Mouse (Mus musculus): ENCODE measurements at regions not wholly inside any gene's neighbourhood (a gene's known extent, or its start where the extent isn't known, plus 50 kb on each side); places are given as distances from the start of the nearest gene placed in this dataset.

DNA sequence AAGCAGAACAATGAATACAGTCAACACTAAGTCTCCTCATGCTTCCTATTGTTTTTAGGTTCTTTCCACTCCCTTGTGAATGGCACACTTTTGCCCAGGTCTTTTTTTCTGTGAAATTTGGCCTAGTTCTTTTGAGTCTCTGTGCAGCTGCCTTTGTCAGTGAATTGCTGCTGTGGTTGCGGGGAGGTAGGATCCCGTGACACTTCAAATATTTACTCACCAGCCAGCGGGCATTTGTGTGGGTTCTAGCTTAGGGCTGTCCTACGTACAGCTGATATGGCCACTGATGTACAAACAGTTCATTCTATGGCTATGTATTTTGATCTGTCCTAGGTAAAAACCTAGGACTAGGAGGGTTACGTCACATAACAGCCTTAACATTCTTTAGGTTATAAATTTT, 112.1 kb downstream of the Ube2e3 start:
- Histone ChIP-seq H3K9ac (no peak overlapping the region), H3K4me1 (ENCODE audit: insufficient read depth) (no peaks in the 10 kb centered on the region), H3K27me3 (ENCODE audit: insufficient read depth, low read length) (no peaks in the 10 kb centered on the region; the same call in 1 of the 2 replicates), H3K4me3 (ENCODE audit: low read depth, low read length) (no peak overlapping the region), H3K27ac (ENCODE audit: low read depth, low read length) (no peak overlapping the region), H3K36me3 (ENCODE audit: insufficient read depth) (no peaks in the 10 kb centered on the region), H3K4me2 (ENCODE audit: low read depth) (no peak overlapping the region), H3K9me3 (ENCODE audit: low read length) (no peaks in the 10 kb centered on the region)
- no peak for TF ChIP-seq CTCF (IDR thresholded peaks at IDR 0.05; ENCODE audit: low read depth)
- DNase-seq (no peak), ATAC-seq (no peak)
- WGBS: 78% methylated on average over 5 of the region's 5 CpGs

DNA sequence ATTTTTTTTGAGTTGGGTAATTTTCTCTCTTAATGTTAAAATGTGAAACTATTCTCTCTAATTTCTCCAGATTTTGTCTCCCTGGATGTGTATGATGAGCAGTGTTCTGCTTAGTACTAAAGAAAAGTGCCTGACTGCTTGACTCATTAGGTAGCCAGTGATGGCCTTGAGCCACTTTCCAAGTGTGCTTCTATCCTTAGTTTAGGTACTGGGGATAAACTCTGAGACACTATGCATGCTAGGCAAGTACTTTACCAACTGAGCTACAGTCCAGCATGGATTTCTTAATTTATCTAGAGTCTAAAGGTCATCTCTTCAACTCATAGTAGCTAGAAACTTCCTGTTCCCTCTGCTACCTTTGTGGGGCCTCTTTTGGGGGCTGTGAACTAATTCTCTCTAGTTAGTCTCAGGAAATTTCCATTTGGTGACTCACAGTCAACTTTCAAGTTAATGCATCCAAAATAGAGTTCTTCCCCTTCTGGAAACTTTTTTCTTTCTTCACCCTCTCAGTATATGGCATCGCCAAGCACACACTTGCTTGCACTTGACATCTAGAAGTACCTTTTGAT, 112.8 kb downstream of the Ube2e3 start:
- ATAC-seq: no peak
- DNase-seq: no peak
- Histone ChIP-seq H3K9ac (no peak overlapping the region), H3K4me2 (ENCODE audit: low read depth) (no peak overlapping the region), H3K9me3 (ENCODE audit: low read length) (no peaks in the 10 kb centered on the region), H3K4me3 (ENCODE audit: low read depth, low read length) (no peak overlapping the region), H3K27ac (ENCODE audit: low read depth, low read length) (no peak overlapping the region), H3K4me1 (ENCODE audit: insufficient read depth) (no peaks in the 10 kb centered on the region), H3K27me3 (ENCODE audit: insufficient read depth, low read length) (no peaks in the 10 kb centered on the region; the same call in 1 of the 2 replicates), H3K36me3 (ENCODE audit: insufficient read depth) (no peaks in the 10 kb centered on the region)
- WGBS: 89% methylated on average over 1 of the region's 1 CpGs
- no peak for TF ChIP-seq CTCF (IDR thresholded peaks at IDR 0.05; ENCODE audit: low read depth)

- no peaks in the 10 kb centered on the region for H3K9me3 ChIP-seq (ENCODE audit: low read length)
These were observed 115.4 kb downstream of the Ube2e3 start for GRCm38 (mm10) chr2:78983347-78983746.

GRCm38 (mm10) chr2:78983944-78984498, 116.1 kb downstream of the Ube2e3 start:
- no peaks in the 10 kb centered on the region for H3K9me3 ChIP-seq (ENCODE audit: low read length)
- no peak overlapping the region for H3K9ac ChIP-seq
- DNase-seq: no peak
- H3K27me3 ChIP-seq (ENCODE audit: insufficient read depth, low read length): no peaks in the 10 kb centered on the region; the same call in 1 of the 2 replicates
- WGBS: 61% methylated on average over 5 of the region's 5 CpGs
- ATAC-seq: no peak
- H3K27ac ChIP-seq (ENCODE audit: low read depth, low read length): no peak overlapping the region
- H3K4me1 ChIP-seq (ENCODE audit: insufficient read depth): 0 out of 2 replicates have a peak, but pooled peaks cover 2% of the 10 kb centered on the region
- H3K4me3 ChIP-seq (ENCODE audit: low read depth, low read length): no peak overlapping the region
- no peak overlapping the region for H3K4me2 ChIP-seq (ENCODE audit: low read depth)
- H3K36me3 ChIP-seq (ENCODE audit: insufficient read depth): no peaks in the 10 kb centered on the region
- TF ChIP-seq CTCF (IDR thresholded peaks at IDR 0.05; ENCODE audit: low read depth): no peak

More at GRCm38 (mm10) chr2:78983347-78983746, 115.4 kb downstream of the Ube2e3 start:
- Histone ChIP-seq H3K4me2 (ENCODE audit: low read depth) (no peak overlapping the region), H3K4me1 (ENCODE audit: insufficient read depth) (0 out of 2 replicates have a peak, but pooled peaks cover 2% of the 10 kb centered on the region), H3K27me3 (ENCODE audit: insufficient read depth, low read length) (no peaks in the 10 kb centered on the region; the same call in 1 of the 2 replicates), H3K4me3 (ENCODE audit: low read depth, low read length) (no peak overlapping the region), H3K27ac (ENCODE audit: low read depth, low read length) (no peak overlapping the region), H3K36me3 (ENCODE audit: insufficient read depth) (no peaks in the 10 kb centered on the region), H3K9ac (no peak overlapping the region)
- TF ChIP-seq CTCF (IDR thresholded peaks at IDR 0.05; ENCODE audit: low read depth): no peak
- DNase-seq: no peak
- ATAC-seq: no peak

DNA sequence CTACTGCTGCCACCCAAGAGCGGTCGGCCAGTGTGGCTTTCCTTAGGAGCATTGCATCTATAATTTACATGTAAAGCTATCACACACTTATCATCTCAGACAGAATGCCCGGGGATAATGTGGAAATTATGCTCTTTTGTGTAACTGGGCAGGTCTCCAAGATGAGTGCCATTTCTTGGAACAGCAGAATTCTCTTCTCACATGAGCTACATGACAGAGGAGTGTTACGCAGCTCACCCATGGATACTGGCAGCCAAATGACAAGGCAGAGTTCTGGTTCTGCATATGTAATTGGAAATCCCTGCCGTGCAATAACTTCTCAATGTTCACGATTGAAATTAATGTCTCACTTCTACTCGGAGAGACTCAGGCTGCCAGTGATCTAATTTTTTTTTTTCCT, 119.1 kb downstream of the Ube2e3 start:
- H3K27me3 ChIP-seq (ENCODE audit: insufficient read depth, low read length): no peaks in the 10 kb centered on the region
- DNase-seq: peak; percentile 74
- H3K9ac ChIP-seq: no peak overlapping the region
- 0 out of 2 replicates have a peak overlapping the region, but pooled peaks have one; percentile 0 for H3K4me2 ChIP-seq (ENCODE audit: low read depth)
- no peaks in the 10 kb centered on the region for H3K9me3 ChIP-seq (ENCODE audit: low read length)
- peak; percentile 86 for ATAC-seq
- H3K27ac ChIP-seq (ENCODE audit: low read depth, low read length): no peak overlapping the region
- H3K36me3 ChIP-seq (ENCODE audit: insufficient read depth): no peaks in the 10 kb centered on the region
- WGBS: 30% methylated on average over 7 of the region's 7 CpGs
- H3K4me3 ChIP-seq (ENCODE audit: low read depth, low read length): no peak overlapping the region
- TF ChIP-seq CTCF (IDR thresholded peaks at IDR 0.05; ENCODE audit: low read depth): no peak
- H3K4me1 ChIP-seq (ENCODE audit: insufficient read depth): 0 out of 2 replicates have a peak, but pooled peaks cover 2% of the 10 kb centered on the region

- no peaks in the 10 kb centered on the region for H3K9me3 ChIP-seq (ENCODE audit: low read length)
- WGBS: 88% methylated on average over 3 of the region's 3 CpGs
- no peak overlapping the region for H3K9ac ChIP-seq
- no peak; the same call in 1 of the 2 replicates for ATAC-seq
- H3K36me3 ChIP-seq (ENCODE audit: insufficient read depth): no peaks in the 10 kb centered on the region
- H3K27me3 ChIP-seq (ENCODE audit: insufficient read depth, low read length): no peaks in the 10 kb centered on the region
- H3K27ac ChIP-seq (ENCODE audit: low read depth, low read length): no peak overlapping the region
- TF ChIP-seq CTCF (IDR thresholded peaks at IDR 0.05; ENCODE audit: low read depth): no peak
- 0 out of 2 replicates have a peak overlapping the region, but pooled peaks have one; percentile 0 for H3K4me2 ChIP-seq (ENCODE audit: low read depth)
- no peak overlapping the region for H3K4me3 ChIP-seq (ENCODE audit: low read depth, low read length)
- 0 out of 2 replicates have a peak, but pooled peaks cover 2% of the 10 kb centered on the region for H3K4me1 ChIP-seq (ENCODE audit: insufficient read depth)
- DNase-seq: no peak
These were observed 119.5 kb downstream of the Ube2e3 start for GRCm38 (mm10) chr2:78987388-78987787.

DNA sequence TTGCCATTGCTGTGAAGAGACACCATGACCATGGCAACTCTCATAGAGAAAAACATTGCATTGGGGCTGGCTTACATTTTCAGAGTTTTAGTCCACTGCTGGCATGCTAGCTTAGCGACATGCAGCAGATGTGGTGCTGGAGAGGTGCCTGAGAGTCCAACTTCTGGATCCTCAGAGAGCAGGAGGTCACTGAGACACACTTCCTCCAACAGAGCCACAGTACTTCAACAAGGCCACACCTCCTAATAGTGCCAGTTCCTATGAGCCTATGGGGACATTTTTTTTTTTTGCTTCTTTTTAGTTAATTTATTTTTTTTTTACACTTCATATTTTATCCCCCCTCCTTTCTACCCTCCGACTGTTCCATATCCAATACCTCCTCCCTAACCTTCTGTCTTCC, 120.3 kb downstream of the Ube2e3 start:
- no peak overlapping the region for H3K4me2 ChIP-seq (ENCODE audit: low read depth)
- H3K9ac ChIP-seq: no peak overlapping the region
- H3K27me3 ChIP-seq (ENCODE audit: insufficient read depth, low read length): no peaks in the 10 kb centered on the region
- no peak for ATAC-seq
- no peak for DNase-seq
- H3K36me3 ChIP-seq (ENCODE audit: insufficient read depth): no peaks in the 10 kb centered on the region
- 85% methylated on average over 2 of the region's 2 CpGs for WGBS
- no peak overlapping the region for H3K27ac ChIP-seq (ENCODE audit: low read depth, low read length)
- TF ChIP-seq CTCF (IDR thresholded peaks at IDR 0.05; ENCODE audit: low read depth): no peak
- no peak overlapping the region for H3K4me3 ChIP-seq (ENCODE audit: low read depth, low read length)
- H3K9me3 ChIP-seq (ENCODE audit: low read length): no peaks in the 10 kb centered on the region
- 0 out of 2 replicates have a peak, but pooled peaks cover 2% of the 10 kb centered on the region for H3K4me1 ChIP-seq (ENCODE audit: insufficient read depth)

Data from forebrain, postnatal 0 days (tissue).